Mouse (Mus musculus): ENCODE results near the gene Pot1a.

Gene Pot1a

GRCm38 (mm10) chr6:25808806-25809495 lies at the start of gene Pot1a:
TSS of gene Pot1a (minus strand) at chr6:25809246.
- in situ Hi-C loops (cut with MboI; ENCODE audit: low sequenced_read_pairs) = no loop called here

DNA sequence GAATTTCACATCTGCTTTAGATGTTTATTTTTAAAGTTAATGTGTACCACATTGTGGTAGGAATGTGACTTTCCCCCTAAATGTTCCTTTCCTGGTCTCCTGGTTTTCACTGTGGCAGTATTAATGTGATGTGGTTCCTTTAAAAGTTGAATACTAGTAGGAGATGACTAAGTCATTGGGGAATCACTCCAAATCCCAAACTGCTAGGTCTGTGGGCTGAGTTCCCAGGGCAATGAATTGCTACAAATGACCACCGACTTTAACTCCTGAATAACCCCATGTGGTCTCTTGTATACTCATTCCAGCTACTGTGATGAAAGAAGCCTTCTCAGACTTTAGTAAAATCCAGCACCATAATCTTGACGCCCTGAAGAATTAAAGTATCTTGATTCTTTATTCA lies 27.2 kb upstream of the Pot1a start:
- in situ Hi-C loops (cut with MboI; ENCODE audit: low sequenced_read_pairs) = no loop called here

- in situ Hi-C loops (cut with MboI; ENCODE audit: low sequenced_read_pairs) = no loop called here
These were observed 3.0 kb downstream of the Pot1a start for GRCm38 (mm10) chr6:25806021-25806420.

DNA sequence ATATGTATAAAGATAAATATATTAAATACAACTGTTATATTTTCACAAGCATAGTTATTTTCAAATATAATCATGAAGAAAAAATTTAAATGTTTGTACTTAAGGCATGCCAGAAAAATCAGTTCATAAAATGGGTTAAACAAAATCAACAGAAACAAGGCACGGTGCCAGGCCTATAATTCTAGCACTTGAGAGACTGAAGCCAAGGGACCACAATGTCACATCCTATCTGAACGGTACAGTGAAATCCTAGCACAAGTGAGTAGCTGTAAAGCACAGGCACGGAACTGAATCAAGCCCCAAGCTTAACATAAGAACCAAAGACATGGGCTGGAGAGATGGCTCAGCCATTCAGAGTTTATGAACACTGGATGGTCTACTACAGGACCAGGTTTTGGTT lies 6.8 kb downstream of the Pot1a start:
- in situ Hi-C loops (cut with MboI; ENCODE audit: low sequenced_read_pairs) = no loop called here

DNA sequence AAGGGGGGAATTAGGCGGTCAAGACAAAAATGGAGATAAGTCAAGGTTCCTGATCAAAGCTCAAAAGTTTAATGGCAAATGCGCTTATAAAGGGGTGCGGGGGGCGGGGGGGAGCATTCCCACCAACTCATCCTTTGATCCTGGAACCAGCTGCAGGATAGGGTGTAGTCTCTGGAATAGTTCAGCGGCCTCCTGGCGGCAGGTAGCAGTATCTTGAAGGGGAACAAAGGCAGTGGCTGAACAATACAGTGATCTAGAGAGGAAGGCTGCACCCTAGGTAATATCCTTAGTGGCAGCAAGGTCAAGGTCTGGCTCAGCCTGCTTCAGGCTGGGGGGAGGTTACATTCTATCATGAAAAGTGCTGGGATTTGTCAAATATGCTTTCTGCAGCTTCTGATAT lies 7.8 kb downstream of the Pot1a start:
- in situ Hi-C loops (cut with MboI; ENCODE audit: low sequenced_read_pairs) = no loop called here

- in situ Hi-C loops (cut with MboI; ENCODE audit: low sequenced_read_pairs) = no loop called here
These were observed 40.8 kb downstream of the Pot1a start for GRCm38 (mm10) chr6:25768238-25768637.

GRCm38 (mm10) chr6:25767552-25767951 lies 41.5 kb downstream of the Pot1a start:
- in situ Hi-C loops (cut with MboI; ENCODE audit: low sequenced_read_pairs) = no loop called here

DNA sequence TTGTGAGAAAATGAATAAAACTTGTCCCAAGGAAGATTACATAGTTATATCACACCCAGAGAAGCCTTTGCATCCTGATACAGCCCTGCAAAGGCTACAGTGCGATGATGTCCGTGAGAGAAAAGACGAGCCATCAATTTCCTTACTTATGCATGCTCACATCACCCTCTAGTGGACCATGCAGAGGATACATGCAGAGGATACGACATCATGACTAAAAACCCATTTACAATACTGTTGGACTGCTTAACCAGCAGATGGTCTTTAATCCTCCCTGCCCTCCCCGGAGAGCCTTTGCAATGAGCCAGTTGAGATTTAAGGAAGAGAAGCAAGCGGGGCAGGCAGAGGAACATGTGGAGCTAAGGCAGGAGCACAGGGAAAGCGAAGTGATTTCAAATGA lies 42.0 kb downstream of the Pot1a start:
- in situ Hi-C loops (cut with MboI; ENCODE audit: low sequenced_read_pairs) = no loop called here

- in situ Hi-C loops (cut with MboI; ENCODE audit: low sequenced_read_pairs) = no loop called here
These were observed 42.8 kb downstream of the Pot1a start for GRCm38 (mm10) chr6:25766283-25766682.

DNA sequence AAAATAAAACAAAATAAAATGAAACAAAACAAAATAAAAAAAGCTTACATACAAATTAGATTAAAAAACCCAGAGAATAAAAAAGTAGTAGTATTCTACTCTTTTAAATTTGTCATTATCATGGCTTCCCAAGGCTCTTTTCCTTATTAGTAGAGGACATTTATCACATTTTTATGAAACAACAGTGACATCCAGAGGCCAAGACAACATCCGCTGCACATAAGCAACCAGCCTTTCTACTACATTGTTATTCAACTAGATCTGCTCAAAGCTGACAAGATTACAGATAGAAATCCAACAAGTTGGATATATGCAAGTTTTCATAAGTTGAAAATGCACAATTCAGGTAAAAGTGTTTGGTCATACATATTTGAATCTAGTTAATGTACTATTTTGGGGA lies 56.4 kb downstream of the Pot1a start:
- in situ Hi-C loops (cut with MboI; ENCODE audit: low sequenced_read_pairs) = no loop called here

GRCm38 (mm10) chr6:25736533-25736932 lies 72.5 kb downstream of the Pot1a start:
- in situ Hi-C loops (cut with MboI; ENCODE audit: low sequenced_read_pairs) = no loop called here

DNA sequence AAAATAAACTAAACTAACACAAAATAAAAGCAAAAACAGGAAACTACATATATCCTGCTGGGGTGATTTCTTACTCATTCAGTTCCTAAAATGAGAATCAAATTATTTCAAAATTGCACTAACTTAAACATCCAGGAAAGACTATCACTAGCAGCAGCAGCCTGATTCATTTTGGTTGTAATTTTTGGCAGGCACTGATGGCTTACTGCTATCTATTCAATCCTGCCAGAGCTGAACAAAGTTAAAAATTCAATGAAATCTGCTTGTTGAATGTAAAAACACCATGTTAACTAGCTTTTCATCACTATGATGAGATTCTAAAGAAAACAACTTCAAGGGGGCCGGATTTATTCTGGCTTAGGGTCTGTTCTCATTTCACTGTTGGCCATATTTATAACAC lies 82.5 kb downstream of the Pot1a start:
- in situ Hi-C loops (cut with MboI; ENCODE audit: low sequenced_read_pairs) = no loop called here

DNA sequence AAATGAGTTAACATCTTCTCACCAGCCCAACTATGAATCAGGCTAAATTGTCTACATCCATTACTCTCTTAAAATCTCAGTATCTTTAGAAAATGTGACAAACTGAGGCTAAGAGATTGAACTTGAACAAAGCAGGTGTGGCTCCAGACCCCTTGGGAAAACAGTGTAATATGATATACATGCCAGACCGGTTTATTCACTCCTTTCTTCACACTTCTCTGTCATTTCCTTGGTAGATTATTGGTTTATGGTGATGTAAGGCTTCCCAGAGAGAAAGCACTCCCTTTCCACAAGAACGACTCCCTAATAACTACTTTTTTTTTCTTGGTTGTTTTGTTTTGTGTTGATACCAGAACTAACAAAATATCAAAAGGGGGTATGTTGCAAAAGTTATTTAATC lies 98.4 kb downstream of the Pot1a start:
- in situ Hi-C loops (cut with MboI; ENCODE audit: low sequenced_read_pairs) = no loop called here

DNA sequence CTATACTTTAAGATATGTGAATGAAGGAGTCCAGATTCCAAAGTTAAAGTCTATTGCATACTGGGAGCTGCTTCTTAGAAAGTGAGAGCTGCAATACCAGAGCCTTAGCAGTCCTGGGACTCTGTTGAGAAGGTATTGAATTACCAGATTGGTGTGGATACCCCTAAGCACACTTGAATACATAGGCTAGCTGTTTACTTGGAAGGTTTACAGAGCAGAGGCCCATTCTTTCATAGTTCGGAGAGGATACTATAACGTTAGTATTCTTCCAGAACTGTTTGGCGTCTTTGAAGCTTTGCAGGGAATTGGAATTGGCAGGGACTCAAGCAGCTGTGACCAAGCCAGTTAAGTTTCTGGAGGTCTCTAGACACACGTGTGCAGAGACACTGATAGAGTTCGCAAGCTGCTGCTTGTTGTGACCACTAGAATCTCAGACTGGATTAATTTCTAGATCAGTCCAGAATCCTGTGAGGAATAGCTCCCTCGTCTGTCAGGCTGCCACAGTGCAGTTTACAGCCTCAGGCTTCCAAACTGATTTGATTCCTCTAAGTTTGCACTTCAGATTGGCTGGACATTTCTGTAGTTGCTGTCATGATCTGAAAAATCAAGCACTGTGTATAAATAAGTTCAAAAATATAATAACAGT lies 99.7 kb downstream of the Pot1a start:
- in situ Hi-C loops (cut with MboI; ENCODE audit: low sequenced_read_pairs) = no loop called here

DNA sequence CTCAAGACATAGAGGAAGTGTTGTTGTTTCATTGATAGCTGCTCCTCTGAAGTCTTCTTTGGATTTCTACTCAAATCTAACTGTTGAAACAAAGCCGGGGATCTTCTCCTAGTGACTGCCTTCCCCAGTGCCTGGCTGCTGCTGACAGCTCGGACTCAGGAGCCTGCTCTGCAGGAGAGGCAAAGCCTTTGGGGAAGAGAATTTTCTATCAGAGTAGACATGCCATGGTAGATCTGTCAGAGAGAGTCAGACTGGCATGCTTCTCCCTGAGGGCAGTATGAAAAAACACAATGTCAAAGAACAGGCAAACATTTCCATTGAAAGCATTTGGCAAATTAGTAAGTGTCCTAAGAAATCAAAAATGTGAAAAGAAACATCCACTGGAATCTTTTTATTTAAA lies 109.1 kb downstream of the Pot1a start:
- in situ Hi-C loops (cut with MboI; ENCODE audit: low sequenced_read_pairs) = no loop called here

All from CH12F3 (cell line).